Mouse (Mus musculus): ENCODE results near the gene Zfp933. TPM values are rescaled to one million over a fixed set of nuclear protein-coding genes. Genes with fewer than 3 reads are reported as not detected.
"Not testable (repeated sequence)": the region's sequence is repeated elsewhere in the genome, so short reads cannot be mapped to it uniquely, and the experiment has no call there.

The Zfp933 gene
- polyA plus RNA-seq, 1 experiment from 2014 or later = 1.4 TPM

- peak overlapping the region; percentile 80 for H3K4me2 ChIP-seq
- not testable (repeated sequence) for H3K27ac ChIP-seq (replicated peaks); ATAC-seq (ENCODE audit: insufficient read depth); H3K27me3 ChIP-seq; H3K9ac ChIP-seq; H3K9me3 ChIP-seq (replicated peaks)
- H3K4me1 ChIP-seq (replicated peaks) = peaks cover 10% of the 10 kb centered on the region
- H3K36me3 ChIP-seq (replicated peaks) = peaks cover 12% of the 10 kb centered on the region
- H3K4me3 ChIP-seq (replicated peaks) = peak overlapping the region; percentile 64
- WGBS (ENCODE audit: insufficient replicate concordance) = 56% methylated on average over 4 of the region's 4 CpGs
Measured at GRCm38 (mm10) chr4:147808483-147808882, 39.7 kb downstream of the Zfp933 start.

DNA sequence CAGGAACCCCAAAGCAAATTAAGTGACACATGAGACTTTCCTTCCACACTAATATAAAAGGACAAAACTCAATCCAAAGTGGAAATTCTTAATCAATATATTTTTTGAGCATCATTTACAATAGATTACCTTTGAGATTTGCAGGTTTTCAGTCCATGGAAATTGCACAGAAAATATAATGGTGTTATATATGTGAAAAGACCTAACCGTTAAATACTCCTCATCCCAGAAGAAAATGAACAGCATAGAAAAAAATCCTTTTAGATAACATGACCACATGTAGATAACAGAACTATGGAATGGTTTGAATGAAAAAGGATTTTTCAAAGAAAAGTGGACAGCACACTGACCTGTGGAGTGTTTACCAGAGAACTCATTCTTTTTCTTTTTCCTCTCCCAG is 52.9 kb downstream of the Zfp933 start:
- not testable (repeated sequence) for H3K36me3 ChIP-seq (replicated peaks); H3K9me3 ChIP-seq (replicated peaks); H3K4me3 ChIP-seq (replicated peaks); H3K4me1 ChIP-seq (replicated peaks); H3K27me3 ChIP-seq; H3K4me2 ChIP-seq; H3K9ac ChIP-seq; ATAC-seq (ENCODE audit: insufficient read depth); H3K27ac ChIP-seq (replicated peaks)
- WGBS (ENCODE audit: insufficient replicate concordance) = 71% methylated on average over 1 of the region's 1 CpGs

- not testable (repeated sequence) for H3K27ac ChIP-seq (replicated peaks); H3K9ac ChIP-seq; H3K4me3 ChIP-seq (replicated peaks); H3K4me1 ChIP-seq (replicated peaks); H3K36me3 ChIP-seq (replicated peaks); H3K27me3 ChIP-seq; H3K9me3 ChIP-seq (replicated peaks); H3K4me2 ChIP-seq; ATAC-seq (ENCODE audit: insufficient read depth)
- WGBS (ENCODE audit: insufficient replicate concordance) = 79% methylated on average over 3 of the region's 3 CpGs
Measured at GRCm38 (mm10) chr4:147794026-147794665, 54.0 kb downstream of the Zfp933 start.

- not testable (repeated sequence) for H3K4me1 ChIP-seq (replicated peaks); H3K36me3 ChIP-seq (replicated peaks); H3K9me3 ChIP-seq (replicated peaks); H3K9ac ChIP-seq; ATAC-seq (ENCODE audit: insufficient read depth); H3K27ac ChIP-seq (replicated peaks); H3K27me3 ChIP-seq; H3K4me2 ChIP-seq; H3K4me3 ChIP-seq (replicated peaks)
- 46% methylated on average over 2 of the region's 2 CpGs for WGBS (ENCODE audit: insufficient replicate concordance)
Measured at GRCm38 (mm10) chr4:147793390-147793916, 54.7 kb downstream of the Zfp933 start.

- H3K27ac ChIP-seq (replicated peaks); H3K36me3 ChIP-seq (replicated peaks); ATAC-seq (ENCODE audit: insufficient read depth); H3K4me1 ChIP-seq (replicated peaks); H3K9me3 ChIP-seq (replicated peaks); H3K9ac ChIP-seq; H3K4me2 ChIP-seq; H3K27me3 ChIP-seq; H3K4me3 ChIP-seq (replicated peaks): not testable (repeated sequence)
Measured at GRCm38 (mm10) chr4:147791729-147792128, 56.4 kb downstream of the Zfp933 start.

Other genes with a start within 250 kb of the Zfp933 start
- gene Zfp979, start 205.9 kb downstream of the Zfp933 start, polyA plus RNA-seq (2015; fragmentation: Nextera tagmentation; extraction: Ambion mirVana) = 1.4 and 2.0 TPM in 2 replicates
- not detected in 2 replicates for gene Zfp534, start 145.8 kb downstream of the Zfp933 start, polyA plus RNA-seq (2015; fragmentation: Nextera tagmentation; extraction: Ambion mirVana)
- gene Zfp984, start 38.6 kb downstream of the Zfp933 start, polyA plus RNA-seq (2015; fragmentation: Nextera tagmentation; extraction: Ambion mirVana) = 3.4 and 3.9 TPM in 2 replicates
- gene Miip, start 20.4 kb upstream of the Zfp933 start, polyA plus RNA-seq (2015; fragmentation: Nextera tagmentation; extraction: Ambion mirVana) = 29.3 and 36.1 TPM in 2 replicates
- 2.1 TPM in 2 replicates for gene Fv1, start 20.6 kb upstream of the Zfp933 start, polyA plus RNA-seq (2015; fragmentation: Nextera tagmentation; extraction: Ambion mirVana)
- 15.5 and 15.6 TPM in 2 replicates for gene Mfn2, start 56.3 kb upstream of the Zfp933 start, polyA plus RNA-seq (2015; fragmentation: Nextera tagmentation; extraction: Ambion mirVana)
- gene Plod1, start 88.4 kb upstream of the Zfp933 start, polyA plus RNA-seq (2015; fragmentation: Nextera tagmentation; extraction: Ambion mirVana) = 29.0 and 30.6 TPM in 2 replicates
- 7.8 and 8.9 TPM in 2 replicates for gene 2510039O18Rik, start 92.5 kb upstream of the Zfp933 start, polyA plus RNA-seq (2015; fragmentation: Nextera tagmentation; extraction: Ambion mirVana)
- gene Nppb, start 137.4 kb upstream of the Zfp933 start, polyA plus RNA-seq (2015; fragmentation: Nextera tagmentation; extraction: Ambion mirVana) = not detected in 2 replicates
- 1.3 and 1.4 TPM in 2 replicates for gene Nppa, start 152.4 kb upstream of the Zfp933 start, polyA plus RNA-seq (2015; fragmentation: Nextera tagmentation; extraction: Ambion mirVana)
- 1.5 and 1.6 TPM in 2 replicates for gene Clcn6, start 190.5 kb upstream of the Zfp933 start, polyA plus RNA-seq (2015; fragmentation: Nextera tagmentation; extraction: Ambion mirVana)
- 9.8 and 10.0 TPM in 2 replicates for gene Mthfr, start 190.7 kb upstream of the Zfp933 start, polyA plus RNA-seq (2015; fragmentation: Nextera tagmentation; extraction: Ambion mirVana)
- 10.0 and 11.0 TPM in 2 replicates for gene Agtrap, start 239.7 kb upstream of the Zfp933 start, polyA plus RNA-seq (2015; fragmentation: Nextera tagmentation; extraction: Ambion mirVana)